Mouse (Mus musculus): ENCODE results near the gene Pbx4. TPM values are rescaled to one million over a fixed set of nuclear protein-coding genes. Genes with fewer than 3 reads are reported as not detected.

Gene Pbx4
- 0.79 and 5.2 TPM in 2 replicates for polyA plus RNA-seq (2012; rRNA removed; ENCODE audit: low replicate concordance)

DNA sequence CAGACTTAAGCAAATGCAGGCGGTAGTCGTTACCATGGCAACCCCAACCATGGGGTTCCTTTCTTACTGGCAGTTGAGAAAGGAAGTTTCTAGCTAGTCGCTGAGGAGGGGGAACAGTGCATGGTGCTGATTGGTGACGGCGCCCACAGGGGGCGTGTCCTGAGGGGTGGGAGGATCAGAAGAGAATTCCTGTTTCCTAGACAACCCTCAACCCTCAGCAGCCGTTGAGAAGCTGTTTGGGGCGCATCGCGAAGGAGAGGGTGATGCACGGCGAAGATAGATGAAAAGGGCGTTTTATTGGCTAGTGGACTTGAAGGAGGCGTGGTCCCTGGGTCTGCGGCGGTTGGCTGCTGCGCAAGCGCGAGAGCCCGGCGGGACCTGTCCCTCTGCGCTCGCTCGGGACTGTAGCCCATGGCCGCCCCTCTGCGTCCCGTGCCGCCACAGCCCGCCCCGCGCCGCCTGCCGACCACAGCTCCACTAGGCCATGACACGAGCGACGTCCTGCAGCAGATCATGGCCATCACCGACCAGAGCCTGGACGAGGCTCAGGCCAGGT lies at the start of gene Pbx4:
Gene Pbx4 (plus strand): TSS at position 194 of the 556 bp plus-strand sequence.

DNA sequence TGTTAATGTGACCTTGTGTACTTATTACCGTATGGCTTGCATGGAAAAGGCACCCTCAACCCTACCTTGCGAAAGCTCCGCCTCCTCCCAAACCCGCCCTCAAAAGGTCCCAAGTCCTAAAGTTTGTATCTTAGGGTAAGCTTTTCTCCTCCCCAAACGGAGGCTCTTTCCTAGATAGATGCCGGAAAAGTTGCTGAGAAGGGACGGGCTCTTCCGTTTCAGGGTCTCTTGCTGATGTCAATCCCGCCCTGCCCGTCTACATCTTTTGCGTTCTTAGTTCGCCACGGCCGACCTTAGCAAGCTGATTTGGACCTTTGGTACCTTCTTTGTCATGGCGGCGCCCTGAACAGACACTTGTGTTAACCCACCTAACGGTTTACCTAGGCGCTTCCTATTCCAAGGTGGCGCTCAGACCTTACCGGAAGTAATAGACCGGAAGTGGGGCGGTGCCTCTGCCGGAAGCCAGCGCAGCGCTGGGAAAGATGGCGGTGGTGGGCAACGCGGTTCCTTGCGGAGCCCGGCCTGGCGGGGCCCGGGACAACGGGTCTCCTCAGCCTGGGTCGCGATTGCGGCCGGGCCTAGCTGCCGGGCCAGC lies 41.4 kb upstream of the Pbx4 start, which contains the start of the genes Atp13a1 and Zfp866:
Gene Atp13a1 (plus strand): TSS at position 391 of the 595 bp plus-strand sequence.
Gene Zfp866 (minus strand): TSS at position 406 of the 595 bp plus-strand sequence.

DNA sequence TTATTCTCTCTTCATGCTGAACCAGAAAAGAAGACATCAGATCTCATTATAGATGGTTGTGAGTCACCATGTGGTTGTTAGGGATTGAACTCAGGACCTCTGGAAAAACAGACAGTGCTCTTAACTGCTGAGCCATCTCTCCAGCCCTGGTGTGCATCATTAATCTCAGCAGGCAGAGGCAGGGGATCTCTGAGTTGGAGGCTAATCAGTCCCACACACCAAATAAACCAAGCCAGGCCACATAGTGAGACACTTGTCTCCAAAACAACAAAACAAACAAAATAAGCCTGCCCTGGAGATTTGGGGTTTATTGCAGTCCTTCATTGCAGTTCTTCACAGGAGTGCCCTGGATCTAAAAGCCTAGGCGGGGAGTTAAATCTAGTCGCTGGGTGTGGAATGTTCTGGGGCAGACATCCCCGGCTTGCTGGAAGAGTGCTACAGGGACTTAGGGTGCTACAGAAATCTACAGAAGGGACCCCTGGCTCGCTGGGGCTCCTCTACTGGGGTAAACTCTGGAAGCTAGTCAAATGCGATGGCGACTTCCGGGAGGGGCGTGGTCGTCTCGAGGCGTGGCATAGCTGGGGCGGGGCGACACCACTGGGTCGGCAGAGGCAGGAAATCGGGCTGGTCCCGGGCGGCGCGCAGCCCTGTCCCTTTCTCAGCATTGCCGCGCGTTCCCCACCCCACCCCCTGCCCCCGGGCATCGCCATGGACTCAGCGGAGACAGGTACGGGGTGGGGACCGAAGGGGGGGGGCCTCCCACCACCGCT lies 24.0 kb upstream of the Pbx4 start, which contains the start of gene Gmip:
Gene Gmip (plus strand): TSS at position 586 of the 770 bp plus-strand sequence.

DNA sequence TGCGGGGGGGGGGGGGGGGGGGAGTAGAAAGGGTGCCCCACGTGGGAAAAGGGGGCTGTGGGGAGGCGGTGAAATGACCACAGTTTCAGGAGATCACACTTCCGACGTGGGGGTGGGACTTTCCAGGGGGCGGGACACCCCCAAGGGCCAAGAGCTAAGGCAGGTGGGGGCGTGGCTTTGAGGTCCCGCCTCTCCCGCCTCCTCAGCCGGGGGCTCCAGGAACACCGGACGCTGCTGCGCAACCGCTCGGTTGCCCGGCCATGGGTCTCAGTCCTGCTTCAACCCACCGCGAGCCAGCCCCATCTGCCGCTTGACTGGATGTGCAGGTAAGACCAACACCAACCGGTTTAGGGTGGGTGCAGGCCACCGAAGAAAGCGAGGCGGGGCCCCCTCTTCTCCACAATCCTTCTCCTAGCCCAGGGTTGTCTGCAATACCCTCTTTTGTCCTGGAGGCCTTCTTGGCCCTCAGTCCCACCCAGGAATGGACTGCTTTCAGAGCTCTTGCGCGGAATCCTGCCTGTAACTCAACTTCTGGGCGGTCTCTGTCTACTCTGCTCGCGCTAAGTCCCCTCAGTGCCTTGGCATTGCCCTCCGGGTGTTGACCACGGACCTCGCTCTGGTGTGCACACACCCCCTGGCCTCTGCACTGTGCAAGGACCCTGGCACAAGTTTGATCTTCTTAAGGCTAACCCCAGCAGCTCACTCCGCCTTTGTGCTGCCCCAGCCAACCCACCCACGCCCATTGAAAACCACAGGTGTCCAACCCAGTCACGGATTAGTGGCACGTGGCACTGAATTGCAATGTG lies 9.7 kb upstream of the Pbx4 start, which contains the start of gene Lpar2:
Gene Lpar2 (plus strand): TSS at position 44 of the 806 bp plus-strand sequence.

DNA sequence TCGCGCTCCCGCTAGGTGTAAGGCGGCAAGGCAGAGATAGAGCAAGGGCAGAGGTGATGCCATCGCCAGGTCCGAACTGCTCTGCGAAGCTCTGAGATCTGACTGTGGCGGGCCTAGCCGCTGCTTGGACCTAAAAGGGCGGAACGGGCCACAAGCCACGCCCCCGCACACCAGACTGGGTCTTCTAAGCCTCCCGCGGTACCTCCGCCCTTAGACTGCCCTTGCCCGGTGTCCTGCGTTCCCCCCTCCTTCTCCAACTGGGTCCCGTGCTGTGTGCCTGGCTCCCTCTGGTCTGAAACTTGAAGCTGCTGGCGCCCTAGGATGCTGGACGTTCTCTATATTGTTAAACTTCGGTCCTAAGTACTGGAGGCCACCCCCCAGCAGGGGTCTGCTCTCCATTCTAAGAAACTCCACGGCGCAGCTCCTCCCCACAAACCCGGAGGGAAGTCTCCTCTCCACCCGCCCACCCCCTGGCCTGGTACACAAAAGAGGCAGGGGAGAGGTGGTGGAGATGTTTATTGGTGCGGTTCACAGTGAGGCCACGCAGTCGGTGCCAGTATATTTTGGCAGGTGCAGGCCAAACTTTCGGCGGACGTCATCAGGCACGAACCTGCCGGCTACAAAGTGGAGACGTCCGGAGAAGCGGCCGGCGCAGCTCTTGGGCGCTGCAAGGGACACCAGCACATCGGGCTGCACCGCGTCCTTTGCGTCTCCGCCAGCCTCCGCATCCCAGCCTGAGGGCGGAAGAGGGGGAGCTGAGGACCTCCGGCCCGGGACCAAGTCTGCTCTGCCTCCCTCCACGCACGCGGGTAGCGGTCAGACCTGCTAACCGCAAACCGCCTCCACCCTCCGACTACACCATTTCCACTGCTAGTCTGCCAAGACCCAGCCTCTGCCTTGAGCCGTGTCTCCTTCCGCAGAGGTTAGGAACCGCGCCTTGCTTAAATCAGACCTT lies 55.3 kb downstream of the Pbx4 start, which contains the start of gene Cilp2:
Gene Cilp2 (minus strand): TSS at position 399 of the 955 bp plus-strand sequence.

DNA sequence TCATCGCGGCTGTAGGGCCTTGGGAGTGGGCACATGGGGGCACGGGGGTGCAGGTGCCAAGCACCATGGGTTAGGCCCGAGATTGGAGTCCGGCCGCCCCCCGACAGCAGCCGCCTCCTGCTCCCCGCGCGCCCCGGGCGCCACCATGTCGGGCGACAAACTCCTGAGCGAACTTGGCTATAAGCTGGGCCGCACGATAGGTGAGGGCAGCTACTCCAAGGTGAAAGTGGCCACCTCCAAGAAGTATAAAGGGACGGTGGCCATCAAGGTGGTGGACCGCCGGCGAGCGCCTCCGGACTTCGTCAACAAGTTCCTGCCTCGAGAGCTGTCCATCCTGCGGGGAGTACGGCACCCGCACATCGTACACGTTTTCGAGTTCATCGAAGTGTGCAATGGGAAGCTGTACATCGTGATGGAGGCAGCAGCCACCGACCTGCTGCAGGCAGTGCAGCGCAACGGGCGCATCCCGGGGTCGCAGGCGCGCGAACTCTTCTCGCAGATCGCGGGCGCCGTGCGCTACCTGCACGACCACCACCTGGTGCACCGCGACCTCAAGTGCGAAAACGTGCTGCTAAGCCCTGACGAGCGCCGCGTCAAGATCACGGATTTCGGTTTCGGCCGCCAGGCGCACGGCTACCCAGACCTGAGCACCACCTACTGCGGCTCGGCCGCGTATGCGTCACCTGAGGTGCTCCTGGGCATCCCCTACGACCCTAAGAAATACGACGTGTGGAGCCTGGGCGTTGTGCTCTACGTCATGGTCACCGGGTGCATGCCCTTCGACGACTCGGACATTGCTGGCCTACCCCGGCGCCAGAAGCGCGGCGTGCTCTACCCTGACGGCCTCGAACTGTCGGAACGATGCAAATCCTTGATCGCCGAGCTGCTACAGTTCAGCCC lies 70.1 kb downstream of the Pbx4 start, which contains the start of the genes Tssk6, Ndufa13 and Yjefn3:
Gene Tssk6 (plus strand): TSS at position 22 of the 900 bp plus-strand sequence.
Gene Ndufa13 (minus strand): TSS at position 396 of the 900 bp plus-strand sequence.
Gene Yjefn3 (minus strand): TSS at position 550 of the 900 bp plus-strand sequence.

Other genes with a start within 250 kb of the Pbx4 start
- 6.5 and 6.6 TPM in 2 replicates for gene Zfp868, start 206.9 kb upstream of the Pbx4 start, polyA plus RNA-seq (2012; rRNA removed; ENCODE audit: low replicate concordance)
- gene Zfp964, start 178.0 kb upstream of the Pbx4 start, polyA plus RNA-seq (2012; rRNA removed; ENCODE audit: low replicate concordance), result 1.0 and 2.0 TPM in 2 replicates
- gene Zfp869, start 121.8 kb upstream of the Pbx4 start, polyA plus RNA-seq (2012; rRNA removed; ENCODE audit: low replicate concordance), result 4.0 and 5.9 TPM in 2 replicates
- gene Zfp963, start 82.5 kb upstream of the Pbx4 start, polyA plus RNA-seq (2012; rRNA removed; ENCODE audit: low replicate concordance), result 1.5 and 2.5 TPM in 2 replicates
- 1.1 and 2.3 TPM in 2 replicates for gene Gm20422, start 57.6 kb upstream of the Pbx4 start, polyA plus RNA-seq (2012; rRNA removed; ENCODE audit: low replicate concordance)
- 45.6 and 98.1 TPM in 2 replicates for gene Atp13a1, start 41.3 kb upstream of the Pbx4 start, polyA plus RNA-seq (2012; rRNA removed; ENCODE audit: low replicate concordance)
- gene Zfp866, start 41.3 kb upstream of the Pbx4 start, polyA plus RNA-seq (2012; rRNA removed; ENCODE audit: low replicate concordance), result 8.4 and 17.9 TPM in 2 replicates
- 25.8 and 73.1 TPM in 2 replicates for gene Gmip, start 23.8 kb upstream of the Pbx4 start, polyA plus RNA-seq (2012; rRNA removed; ENCODE audit: low replicate concordance)
- gene Lpar2, start 10.1 kb upstream of the Pbx4 start, polyA plus RNA-seq (2012; rRNA removed; ENCODE audit: low replicate concordance), result 0.34 and 5.2 TPM in 2 replicates
- 0.07 and 0.41 TPM in 2 replicates for gene Cilp2, start 55.2 kb downstream of the Pbx4 start, polyA plus RNA-seq (2012; rRNA removed; ENCODE audit: low replicate concordance)
- gene Tssk6, start 69.7 kb downstream of the Pbx4 start, polyA plus RNA-seq (2012; rRNA removed; ENCODE audit: low replicate concordance), result 0.56 and 1.2 TPM in 2 replicates
- 124 and 130 TPM in 2 replicates for gene Ndufa13, start 70.1 kb downstream of the Pbx4 start, polyA plus RNA-seq (2012; rRNA removed; ENCODE audit: low replicate concordance)
- 3.1 and 5.2 TPM in 2 replicates for gene Yjefn3, start 70.2 kb downstream of the Pbx4 start, polyA plus RNA-seq (2012; rRNA removed; ENCODE audit: low replicate concordance)
- gene Gatad2a, start 163.9 kb downstream of the Pbx4 start, polyA plus RNA-seq (2012; rRNA removed; ENCODE audit: low replicate concordance), result 50.7 and 79.7 TPM in 2 replicates
- gene Mau2, start 210.2 kb downstream of the Pbx4 start, polyA plus RNA-seq (2012; rRNA removed; ENCODE audit: low replicate concordance), result 76.7 and 101 TPM in 2 replicates
- 10.8 and 14.6 TPM in 2 replicates for gene Sugp1, start 210.3 kb downstream of the Pbx4 start, polyA plus RNA-seq (2012; rRNA removed; ENCODE audit: low replicate concordance)
- gene Tm6sf2, start 240.4 kb downstream of the Pbx4 start, polyA plus RNA-seq (2012; rRNA removed; ENCODE audit: low replicate concordance), result 3.2 and 4.2 TPM in 2 replicates

Measured in subcutaneous adipose tissue, adult 2 months (tissue).